Mouse (Mus musculus) CH12.LX (cell line): ENCODE measurements around the gene Crip2. TPM values are rescaled to one million over a fixed set of nuclear protein-coding genes. Genes with fewer than 3 reads are reported as not detected.

Experiments
- DNase-seq: peaks from one replicate; pipeline ENCODE4 v3.0.0-alpha.2; 2013; ENCODE audit errors: extremely low read depth
- H3K27ac ChIP-seq: 2 replicates; pipeline ENCODE4 v1.5.1; 2012; ENCODE audit warnings: low read depth, mild to moderate bottlenecking, control low read depth, moderate library complexity; ENCODE audit not compliant: insufficient read depth
- H3K27me3 ChIP-seq: replicated peaks from 2 replicates; pipeline ENCODE3; 2012; ENCODE audit warnings: inconsistent platforms
- H3K36me3 ChIP-seq, 2 experiments: replicated peaks in 1 of 2; 2 replicates each; pipeline versions ENCODE3 to v1.6.1; 2012; ENCODE audit warnings: inconsistent platforms in 1 of 2, low read length in 1 of 2, mild to moderate bottlenecking in 1 of 2, mixed read lengths in 1 of 2, moderate library complexity in 1 of 2; ENCODE audit not compliant: control insufficient read depth in 1 of 2, insufficient read depth in 1 of 2
- H3K4me1 ChIP-seq, 2 experiments: 2 replicates each; pipeline ENCODE4 v1.6.1; 2012; ENCODE audit warnings: inconsistent platforms in 1 of 2, moderate library complexity in 1 of 2; ENCODE audit not compliant: insufficient read depth in 2 of 2, control insufficient read depth in 1 of 2
- H3K4me2 ChIP-seq: 2 replicates; pipeline ENCODE4 v1.6.1; 2012; ENCODE audit warnings: low read depth, mild to moderate bottlenecking, control low read depth; ENCODE audit not compliant: poor library complexity, insufficient read depth, severe bottlenecking
- H3K4me3 ChIP-seq, 3 experiments: fragments of 150-350 bp in 1 of 3; sonication (generic) in 1 of 3; replicated peaks in 1 of 3; 2 replicates each; pipeline versions ENCODE3 to v1.5.1; 2011 to 2012; ENCODE audit warnings: low read depth in 2 of 3, low read length in 2 of 3, mild to moderate bottlenecking in 2 of 3, moderate library complexity in 2 of 3, control low read depth in 1 of 3, improper control_type of control experiment in 1 of 3, inconsistent platforms in 1 of 3, mixed read lengths in 1 of 3; ENCODE audit not compliant: poor library complexity in 1 of 3
- H3K79me2 ChIP-seq: replicated peaks from 2 replicates; pipeline ENCODE4 v1.6.1; 2012; ENCODE audit warnings: mild to moderate bottlenecking, moderate library complexity; ENCODE audit not compliant: control insufficient read depth, poor library complexity, insufficient read depth, severe bottlenecking; ENCODE audit errors: extremely low read depth
- H3K9ac ChIP-seq: 2 replicates; pipeline ENCODE4 v1.6.1; 2012; ENCODE audit warnings: low read depth, mild to moderate bottlenecking, control low read depth, moderate library complexity; ENCODE audit not compliant: insufficient read depth
- H3K9me3 ChIP-seq: replicated peaks from 2 replicates; pipeline ENCODE3; 2012; ENCODE audit warnings: low read length, inconsistent platforms, mixed read lengths
- CHD1 ChIP-seq: IDR thresholded peaks from 2 replicates; pipeline ENCODE4 v1.6.1; 2012; ENCODE audit warnings: low read depth, low read length, improper control_type of control experiment, inconsistent platforms
- CHD2 ChIP-seq: IDR thresholded peaks from 2 replicates; pipeline ENCODE4 v1.6.1; 2011; ENCODE audit warnings: low read length, improper control_type of control experiment
- CTCF ChIP-seq, 2 experiments: IDR thresholded peaks in 1 of 2; conservative IDR thresholded peaks in 1 of 2; 2 replicates each; pipeline ENCODE4 v1.5.1; 2011 to 2012; ENCODE audit warnings: low read depth in 2 of 2, low read length in 2 of 2, improper control_type of control experiment in 1 of 2, inconsistent platforms in 1 of 2, mild to moderate bottlenecking in 1 of 2, moderate library complexity in 1 of 2
- ELF1 ChIP-seq: IDR thresholded peaks from 2 replicates; pipeline ENCODE4 v1.6.1; 2014; ENCODE audit warnings: low read depth, mild to moderate bottlenecking, inconsistent platforms, low read length, improper control_type of control experiment
- EP300 ChIP-seq: IDR thresholded peaks from 2 replicates; pipeline ENCODE4 v1.6.1; 2011; ENCODE audit warnings: low read length, improper control_type of control experiment
- ETS1 ChIP-seq: conservative IDR thresholded peaks from 2 replicates; pipeline ENCODE4 v1.6.1; 2012; ENCODE audit warnings: low read depth, mild to moderate bottlenecking, inconsistent platforms, low read length, improper control_type of control experiment, moderate library complexity
- GABPA ChIP-seq: IDR thresholded peaks from 2 replicates; pipeline ENCODE4 v1.6.1; 2012; ENCODE audit warnings: low read depth, low read length, improper control_type of control experiment, inconsistent platforms; ENCODE audit not compliant: insufficient replicate concordance
- KAT2A ChIP-seq: IDR thresholded peaks from 2 replicates; pipeline ENCODE4 v1.6.1; 2012; ENCODE audit warnings: low read length, improper control_type of control experiment, inconsistent platforms; ENCODE audit not compliant: insufficient replicate concordance
- MAFK ChIP-seq: IDR thresholded peaks from 2 replicates; pipeline ENCODE4 v1.6.1; 2011; ENCODE audit warnings: low read length, improper control_type of control experiment; ENCODE audit not compliant: insufficient replicate concordance
- MAZ ChIP-seq: IDR thresholded peaks from 2 replicates; pipeline ENCODE4 v1.6.1; 2012; ENCODE audit warnings: low read depth, mild to moderate bottlenecking, inconsistent platforms, low read length, improper control_type of control experiment, moderate library complexity
- MEF2A ChIP-seq: IDR thresholded peaks from 2 replicates; pipeline ENCODE4 v1.6.1; 2014; ENCODE audit warnings: low read depth, mild to moderate bottlenecking, inconsistent platforms, low read length, improper control_type of control experiment, borderline replicate concordance
- MXI1 ChIP-seq: IDR thresholded peaks from 2 replicates; pipeline ENCODE4 v1.6.1; 2011; ENCODE audit warnings: mild to moderate bottlenecking, low read depth, low read length, improper control_type of control experiment
- NRF1 ChIP-seq: IDR thresholded peaks from 2 replicates; pipeline ENCODE4 v1.6.1; 2014; ENCODE audit warnings: low read depth, mild to moderate bottlenecking, inconsistent platforms, low read length, improper control_type of control experiment, moderate library complexity
- POLR2A ChIP-seq: IDR thresholded peaks from 2 replicates; pipeline ENCODE4 v1.6.1; 2011; ENCODE audit warnings: low read depth, mild to moderate bottlenecking, improper control_type of control experiment, low read length
- POLR2AphosphoS2 ChIP-seq: IDR thresholded peaks from 2 replicates; pipeline ENCODE4 v1.6.1; 2011; ENCODE audit warnings: low read depth, low read length, improper control_type of control experiment
- RCOR1 ChIP-seq: conservative IDR thresholded peaks from 2 replicates; pipeline ENCODE4 v1.6.1; 2012; ENCODE audit warnings: low read depth, mild to moderate bottlenecking, inconsistent platforms, low read length, improper control_type of control experiment
- TBP ChIP-seq: conservative IDR thresholded peaks from 2 replicates; pipeline ENCODE4 v1.6.1; 2011; ENCODE audit warnings: low read depth, low read length, improper control_type of control experiment
- TCF12 ChIP-seq: IDR thresholded peaks from 2 replicates; pipeline ENCODE4 v1.6.1; 2014; ENCODE audit warnings: low read depth, mild to moderate bottlenecking, inconsistent platforms, low read length, improper control_type of control experiment
- UBTF ChIP-seq: IDR thresholded peaks from 2 replicates; pipeline ENCODE4 v1.6.1; 2012; ENCODE audit warnings: low read depth, mild to moderate bottlenecking, inconsistent platforms, low read length, improper control_type of control experiment, moderate library complexity
- USF2 ChIP-seq: conservative IDR thresholded peaks from 2 replicates; pipeline ENCODE4 v1.6.1; 2011; ENCODE audit warnings: low read depth, low read length, improper control_type of control experiment
- ZKSCAN1 ChIP-seq: IDR thresholded peaks from 2 replicates; pipeline ENCODE4 v1.6.1; 2012; ENCODE audit warnings: low read depth, inconsistent platforms, low read length, improper control_type of control experiment, borderline replicate concordance
- dilution Hi-C: fragments of 300-500 bp; cut with MboI; formaldehyde crosslinking; loops from 2 replicates; pipeline ENCODE4 v1.14.3; 2020; ENCODE audit warnings: low sequenced_read_pairs; ENCODE audit not compliant: extremely low pct_unique_long_range_greater_than_20kb, extremely low pct_ligation_motif_present
- in situ Hi-C: fragments of 300-500 bp; cut with MboI; formaldehyde crosslinking; loops from 3 replicates; pipeline ENCODE4 v1.14.3; 2019; ENCODE audit warnings: low sequenced_read_pairs, low pct_ligation_motif_present, low pct_unique_long_range_greater_than_20kb, mixed read lengths
- polyA plus RNA-seq: library from polyadenylated mRNA; unstranded; fragments of >175 nt; gene quantifications from 2 replicates; pipeline ENCODE4 v1.2.1, GENCODE M21; 2012; ENCODE audit warnings: low read depth; ENCODE audit not compliant: insufficient read length
- total RNA-seq, 2 experiments: library from RNA; depleted of rRNA; stranded (reverse); fragments of 300-350 nt in 1 of 2; fragments of >200 nt in 1 of 2; gene quantifications; 2 replicates each; pipeline ENCODE4 v1.2.3; 2012 to 2014

The Crip2 gene
- total and polyA plus RNA-seq, 3 experiments = 0.89 to 7.7 TPM; not detected in 1

DNA sequence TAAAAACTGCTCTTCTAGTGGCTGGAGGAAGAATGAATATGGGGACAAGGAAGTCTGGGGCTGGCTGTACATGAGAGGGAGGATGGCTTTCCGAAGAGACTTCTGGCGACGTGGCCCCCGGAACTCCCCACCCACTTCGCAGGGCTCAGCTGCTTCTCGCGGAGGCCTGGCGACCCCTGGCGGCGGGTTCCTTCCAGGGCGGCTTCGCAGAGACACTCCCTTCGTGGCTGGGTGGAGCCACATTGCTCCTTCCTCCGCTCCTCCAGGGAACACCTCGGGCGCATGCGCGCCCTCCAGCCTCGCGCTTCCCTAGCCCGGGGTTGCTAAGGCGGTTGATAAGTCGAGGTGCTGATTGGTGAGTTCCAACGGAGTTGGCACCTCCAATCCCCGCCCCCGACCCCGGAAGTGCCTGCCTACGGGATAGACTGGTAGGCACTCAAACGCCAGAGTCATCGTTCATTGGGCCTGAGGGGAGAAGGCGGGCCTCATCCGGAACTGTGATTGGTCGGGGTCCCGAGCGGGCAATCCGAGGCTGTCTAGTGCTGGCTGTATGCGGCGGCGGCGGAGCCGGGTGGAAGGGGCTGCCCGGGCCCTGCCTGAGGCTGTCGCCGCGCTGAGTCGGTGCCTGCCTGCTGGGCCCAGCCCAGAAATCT, 16.0 kb downstream of the Crip2 start, which contains the start of gene Tedc1 (continued):
- TF ChIP-seq ZKSCAN1 = no peak
- TF ChIP-seq POLR2AphosphoS2 = no peak
- TF ChIP-seq GABPA = no peak
- no peak; the same call in 1 of the 2 replicates for TF ChIP-seq MXI1
- peak; percentile 100 for TF ChIP-seq ELF1
- TF ChIP-seq MEF2A = peak; percentile 77
- TF ChIP-seq CHD2 = peak; percentile 98
- peak; percentile 37 to 99; a peak in 3 of 4 replicates for TF ChIP-seq CTCF (conservative IDR thresholded peaks at IDR 0.05 in 1 of 2, IDR thresholded peaks at IDR 0.05 in 1 of 2; ENCODE audit: low read depth in 2 of 2, low read length in 2 of 2)
- no peak for TF ChIP-seq CHD1
- TF ChIP-seq MAZ = peak; percentile 97
- TF ChIP-seq RCOR1 = no peak
- TF ChIP-seq UBTF = 0 out of 2 replicates have a peak, but pooled peaks have one; percentile 15
- TF ChIP-seq ETS1 = no peak
- TF ChIP-seq TBP = peak; percentile 38; the same call in 1 of the 2 replicates
- TF ChIP-seq EP300 = no peak

DNA sequence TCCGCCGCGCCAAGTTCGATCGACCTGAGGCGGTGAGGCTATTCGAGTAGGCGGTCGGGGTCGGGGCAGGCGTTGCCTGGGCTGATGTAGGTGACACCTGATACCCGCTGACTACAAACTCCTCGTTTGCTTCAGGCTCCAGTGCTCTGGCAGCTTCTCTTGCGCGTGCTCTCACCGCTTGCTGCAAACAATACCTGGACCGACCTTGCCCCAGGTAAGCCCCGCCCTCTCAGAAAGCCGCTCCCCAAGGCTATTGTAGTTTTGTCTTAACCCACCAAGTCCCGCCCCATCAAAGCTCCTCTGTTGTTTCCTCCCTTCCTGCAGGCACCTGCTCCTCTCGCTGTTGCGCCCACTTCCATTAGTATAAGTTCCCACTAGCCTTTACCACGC, 16.5 kb downstream of the Crip2 start:
- Histone ChIP-seq H3K4me3 (peak overlapping the region; percentile 67 to 78 (median 72)), H3K9me3 (no peaks in the 10 kb centered on the region), H3K27ac (no peak overlapping the region), H3K79me2 (no peaks in the 10 kb centered on the region), H3K27me3 (peaks cover 35% of the 10 kb centered on the region), H3K9ac (peak overlapping the region; percentile 49), H3K36me3 (peaks cover 7 to 33% of the 10 kb centered on the region in 2 experiments), H3K4me2 (peak overlapping the region; percentile 60), H3K4me1 (peaks cover 15 to 24% of the 10 kb centered on the region in 2 experiments; a peak in 3 of 4 replicates)
- in situ Hi-C loops = loop anchor here (5.0 kb wide), 1 partner anchor 56 kb away; no protein-coding TSS in a partner anchor
- TF ChIP-seq POLR2A = peak; percentile 10; the same call in 1 of the 2 replicates
- no peak for TF ChIP-seq NRF1
- dilution Hi-C loops = no loop called here
- no peak for DNase-seq

DNA sequence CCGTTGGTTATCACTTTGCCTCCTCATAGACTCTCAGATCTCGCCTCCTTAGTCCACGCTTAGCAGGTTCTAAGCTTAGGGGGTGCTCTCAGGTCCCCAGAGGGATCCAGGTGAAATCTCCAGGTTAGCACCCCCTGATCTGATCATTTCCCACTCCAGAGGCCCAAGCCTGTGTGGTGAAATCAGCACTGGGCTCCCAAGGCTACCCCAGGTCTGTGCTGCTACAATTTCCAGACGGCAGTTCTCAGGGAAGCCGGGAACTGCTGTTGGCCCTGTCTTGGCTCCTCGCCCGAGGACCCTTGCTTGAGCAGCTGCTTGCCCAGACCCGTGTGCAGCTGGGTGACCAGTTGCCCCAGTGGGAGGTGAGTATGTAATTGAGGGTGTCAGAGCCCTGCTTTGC, 17.0 kb downstream of the Crip2 start:
- in situ Hi-C loops = loop anchor here (5.0 kb wide), 1 partner anchor 55 kb away; no protein-coding TSS in a partner anchor
- Histone ChIP-seq H3K27me3 (peaks cover 30% of the 10 kb centered on the region), H3K4me2 (peak overlapping the region; percentile 60), H3K27ac (no peak overlapping the region), H3K36me3 (peaks cover 10 to 37% of the 10 kb centered on the region in 2 experiments), H3K9me3 (no peaks in the 10 kb centered on the region), H3K4me3 (peak overlapping the region; percentile 67 to 78 (median 72)), H3K4me1 (peaks cover 15 to 24% of the 10 kb centered on the region in 2 experiments; a peak in 3 of 4 replicates), H3K79me2 (no peaks in the 10 kb centered on the region), H3K9ac (peak overlapping the region; percentile 49; the same call in 1 of the 2 replicates)
- DNase-seq = no peak
- TF ChIP-seq MEF2A (no peak), MAFK (no peak), RCOR1 (no peak), POLR2AphosphoS2 (no peak), TCF12 (no peak), NRF1 (no peak), USF2 (no peak), MAZ (no peak), KAT2A (no peak), ELF1 (no peak)
- dilution Hi-C loops = no loop called here
